Mouse (Mus musculus) spleen, adult 2 months (tissue): ENCODE data around the gene Rnf145. TPM values are rescaled to one million over a fixed set of nuclear protein-coding genes. Genes with fewer than 3 reads are reported as not detected.

Source experiments
- DNase-seq, 2 experiments: peaks; one replicate each; pipeline versions ENCODE4 v3.0.0 to v3.0.0-alpha.2; 2012 to 2021; ENCODE audit warnings: low spot score in 2 of 2, low read depth in 1 of 2
- H3K27ac ChIP-seq: fragments of 200-500 bp; 2 replicates; pipeline ENCODE4 v1.5.1; 2012; ENCODE audit warnings: low read length, inconsistent platforms; ENCODE audit not compliant: insufficient read depth
- H3K27me3 ChIP-seq: fragments of 200-500 bp; 2 replicates; pipeline ENCODE4 v1.6.1; 2012; ENCODE audit warnings: mild to moderate bottlenecking, moderate library complexity, low read length, inconsistent platforms; ENCODE audit not compliant: control insufficient read depth, insufficient read depth
- H3K36me3 ChIP-seq: fragments of 200-500 bp; 2 replicates; pipeline ENCODE4 v1.6.1; 2012; ENCODE audit warnings: mild to moderate bottlenecking, low read length, inconsistent platforms; ENCODE audit not compliant: control insufficient read depth, insufficient read depth
- H3K4me1 ChIP-seq: fragments of 200-500 bp; 2 replicates; pipeline ENCODE4 v1.6.1; 2011; ENCODE audit warnings: inconsistent platforms; ENCODE audit not compliant: control insufficient read depth, insufficient read depth, insufficient read length
- H3K4me3 ChIP-seq: fragments of 200-500 bp; 2 replicates; pipeline ENCODE4 v1.5.1; 2011; ENCODE audit warnings: mild to moderate bottlenecking, inconsistent platforms; ENCODE audit not compliant: insufficient read depth, insufficient read length; ENCODE audit errors: extremely low read depth
- CTCF ChIP-seq: fragments of 200-500 bp; IDR thresholded peaks from 2 replicates; pipeline ENCODE4 v1.5.1; 2011; ENCODE audit warnings: mild to moderate bottlenecking, inconsistent platforms; ENCODE audit not compliant: insufficient read depth, insufficient read length, insufficient replicate concordance; ENCODE audit errors: extremely low read depth
- POLR2A ChIP-seq: fragments of 200-500 bp; IDR thresholded peaks from 2 replicates; pipeline ENCODE4 v1.6.1; 2011; ENCODE audit warnings: low read depth, low read length, inconsistent platforms
- WGBS: fragments of 180-500 bp; shearing (Covaris S2); methylation state at CpG from one replicate; pipeline ENCODE4 v1.1.7; 2018; 5-methylcytosine and 5-hydroxymethylcytosine counted together
- polyA plus RNA-seq: library from polyadenylated mRNA; depleted of rRNA; stranded (reverse); fragments of >200 nt; gene quantifications from 2 replicates; pipeline ENCODE4 v1.2.3, GENCODE M21; 2012

Rnf145 gene
- polyA plus RNA-seq, 1 experiment: 65.5 TPM

GRCm38 (mm10) chr11:44534999-44535750 is 16.4 kb downstream of the Rnf145 start:
- peaks cover 36% of the 10 kb centered on the region for H3K36me3 ChIP-seq
- DNase-seq: no peak
- no peak overlapping the region for H3K4me3 ChIP-seq
- H3K4me1 ChIP-seq: peaks cover 17% of the 10 kb centered on the region; the same call in 1 of the 2 replicates
- TF ChIP-seq POLR2A (no peak), CTCF (no peak)
- H3K27ac ChIP-seq: no peak overlapping the region
- H3K27me3 ChIP-seq: no peaks in the 10 kb centered on the region
- 86% methylated on average over 12 of the region's 12 CpGs for WGBS

- WGBS: 89% methylated on average over 7 of the region's 7 CpGs
- H3K4me3 ChIP-seq: no peak overlapping the region
- H3K27me3 ChIP-seq: no peaks in the 10 kb centered on the region
- H3K4me1 ChIP-seq: peaks cover 27% of the 10 kb centered on the region
- H3K36me3 ChIP-seq: peaks cover 33% of the 10 kb centered on the region
- no peak for DNase-seq
- no peak for TF ChIP-seq CTCF
- TF ChIP-seq POLR2A: no peak
- no peak overlapping the region for H3K27ac ChIP-seq
These were observed 18.6 kb downstream of the Rnf145 start for GRCm38 (mm10) chr11:44537403-44537802.

- H3K27ac ChIP-seq: peak overlapping the region; percentile 52
- H3K4me3 ChIP-seq: no peak overlapping the region
- H3K27me3 ChIP-seq: no peaks in the 10 kb centered on the region
- no peak for DNase-seq
- 83% methylated on average over 3 of the region's 3 CpGs for WGBS
- peaks cover 27% of the 10 kb centered on the region for H3K4me1 ChIP-seq
- H3K36me3 ChIP-seq: peaks cover 28% of the 10 kb centered on the region
- TF ChIP-seq CTCF (no peak), POLR2A (no peak)
These were observed 19.3 kb downstream of the Rnf145 start for GRCm38 (mm10) chr11:44538101-44538500.

GRCm38 (mm10) chr11:44538501-44539290 is 19.9 kb downstream of the Rnf145 start:
- peaks cover 22% of the 10 kb centered on the region for H3K36me3 ChIP-seq
- no peak for TF ChIP-seq POLR2A
- no peak for TF ChIP-seq CTCF
- peaks cover 29% of the 10 kb centered on the region for H3K4me1 ChIP-seq
- WGBS: 84% methylated on average over 10 of the region's 10 CpGs
- no peaks in the 10 kb centered on the region for H3K27me3 ChIP-seq
- DNase-seq: no peak
- H3K4me3 ChIP-seq: no peak overlapping the region
- peak overlapping the region; percentile 52 for H3K27ac ChIP-seq

GRCm38 (mm10) chr11:44539291-44539930 is 20.6 kb downstream of the Rnf145 start:
- TF ChIP-seq POLR2A: no peak
- no peak for TF ChIP-seq CTCF
- Histone ChIP-seq H3K27ac (peak overlapping the region; percentile 63), H3K4me1 (peaks cover 35% of the 10 kb centered on the region), H3K36me3 (peaks cover 20% of the 10 kb centered on the region), H3K4me3 (no peak overlapping the region), H3K27me3 (no peaks in the 10 kb centered on the region)
- 70% methylated on average over 10 of the region's 10 CpGs for WGBS
- no peak for DNase-seq

- Histone ChIP-seq H3K4me3 (no peak overlapping the region), H3K27me3 (no peaks in the 10 kb centered on the region), H3K27ac (peak overlapping the region; percentile 63), H3K4me1 (peaks cover 41% of the 10 kb centered on the region), H3K36me3 (peaks cover 19% of the 10 kb centered on the region)
- 38% methylated on average over 9 of the region's 9 CpGs for WGBS
- TF ChIP-seq POLR2A (no peak), CTCF (no peak)
- peak in 1 of 2 experiments; percentile 24 for DNase-seq
These were observed 21.5 kb downstream of the Rnf145 start for GRCm38 (mm10) chr11:44540243-44540642.
